Mouse (Mus musculus) forebrain, embryonic 11.5 days (tissue): ENCODE measurements around the gene Stim2. TPM values are rescaled to one million over a fixed set of nuclear protein-coding genes. Genes with fewer than 3 reads are reported as not detected.

Experiments
- ATAC-seq: fragments of 200-750 bp; cut with Nextera tagmentation; replicated peaks from 2 replicates; pipeline ENCODE4 v1.8.0; 2017; ENCODE audit warnings: moderate TSS enrichment; ENCODE audit not compliant: low FRiP score
- DNase-seq: peaks from one replicate; pipeline ENCODE4 v3.0.0-alpha.2; 2017; ENCODE audit warnings: low spot score
- H3K27ac ChIP-seq: fragments of 300-500 bp; sonication (generic); 2 replicates; pipeline ENCODE4 v1.5.1; 2014; ENCODE audit warnings: low read depth, low read length
- H3K27me3 ChIP-seq: fragments of 300-500 bp; sonication (generic); 2 replicates; pipeline ENCODE4 v1.6.1; 2014; ENCODE audit warnings: mild to moderate bottlenecking, low read length, mixed read lengths; ENCODE audit not compliant: control insufficient read depth, insufficient read depth
- H3K36me3 ChIP-seq: fragments of 300-500 bp; sonication (generic); 2 replicates; pipeline ENCODE4 v1.6.1; 2014; ENCODE audit warnings: mild to moderate bottlenecking, low read length, moderate library complexity, mixed read lengths; ENCODE audit not compliant: control insufficient read depth, insufficient read depth
- H3K4me1 ChIP-seq: fragments of 300-500 bp; sonication (generic); replicated peaks from 2 replicates; pipeline ENCODE4 v1.6.1; 2014; ENCODE audit warnings: low read length, mixed read lengths; ENCODE audit not compliant: control insufficient read depth, insufficient read depth
- H3K4me2 ChIP-seq: fragments of 300-500 bp; sonication (generic); 2 replicates; pipeline ENCODE4 v1.6.1; 2014; ENCODE audit warnings: low read depth, mild to moderate bottlenecking, low read length, moderate library complexity, mixed read lengths; ENCODE audit not compliant: severe bottlenecking
- H3K4me3 ChIP-seq: fragments of 300-500 bp; sonication (generic); 2 replicates; pipeline ENCODE4 v1.5.1; 2014; ENCODE audit warnings: low read depth, low read length
- H3K9ac ChIP-seq: fragments of 300-500 bp; sonication (generic); 2 replicates; pipeline ENCODE4 v1.6.1; 2014; ENCODE audit warnings: low read length
- H3K9me3 ChIP-seq: fragments of 300-500 bp; sonication (generic); 2 replicates; pipeline ENCODE4 v1.6.1; 2016; ENCODE audit warnings: low read length, mixed read lengths; ENCODE audit not compliant: control insufficient read depth
- WGBS: fragments of 180-500 bp; shearing (Covaris S2); extraction: QIAGEN DNeasy Blood & Tissue Kit; methylation state at CpG from one replicate; pipeline ENCODE4 v1.1.7; 2014; 5-methylcytosine and 5-hydroxymethylcytosine counted together
- polyA plus RNA-seq: library from polyadenylated mRNA; unstranded; fragments of >200 nt; fragmentation: Nextera tagmentation; extraction: Ambion mirVana; gene quantifications from 2 replicates; pipeline ENCODE4 v1.2.1, GENCODE M21; 2014

Gene Stim2
- polyA plus RNA-seq, 1 experiment from 2014 or later = 21.1 TPM

DNA sequence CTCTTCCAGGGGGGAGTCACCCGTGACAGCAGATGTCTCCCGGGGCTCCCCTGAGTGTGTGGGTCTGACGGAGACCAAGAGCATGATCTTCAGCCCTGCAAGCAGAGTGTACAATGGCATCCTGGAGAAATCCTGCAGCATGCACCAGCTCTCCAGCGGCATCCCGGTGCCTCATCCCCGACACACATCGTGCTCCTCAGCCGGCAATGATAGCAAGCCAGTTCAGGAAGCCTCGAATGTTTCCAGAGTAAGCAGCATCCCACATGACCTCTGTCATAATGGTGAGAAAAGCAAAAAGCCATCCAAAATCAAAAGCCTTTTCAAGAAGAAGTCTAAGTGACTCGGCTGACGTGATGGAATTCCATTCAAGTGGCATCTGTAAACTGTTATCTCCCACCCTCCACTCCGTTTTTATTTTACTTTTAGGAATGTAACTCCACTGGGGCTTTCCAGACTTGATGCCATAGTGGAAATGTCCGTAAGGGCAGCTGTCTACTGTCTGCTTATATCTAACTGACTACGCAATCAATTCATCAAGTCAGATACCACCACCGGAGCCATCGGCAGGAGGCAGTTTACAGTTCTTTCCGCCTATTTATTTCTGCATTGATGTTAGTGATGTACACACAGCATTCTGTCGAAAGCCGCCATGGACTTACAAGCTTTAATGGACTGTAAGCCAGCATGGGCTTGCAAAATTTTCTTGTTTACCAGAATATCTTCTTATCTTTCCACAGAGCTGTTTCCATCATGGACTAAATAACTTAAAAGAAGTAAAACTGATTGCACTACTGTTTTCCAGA is 120.3 kb downstream of the Stim2 start:
- Histone ChIP-seq H3K9ac (no peak overlapping the region), H3K4me3 (no peak overlapping the region), H3K36me3 (no peaks in the 10 kb centered on the region), H3K27me3 (no peaks in the 10 kb centered on the region), H3K4me1 (no peaks in the 10 kb centered on the region), H3K9me3 (no peaks in the 10 kb centered on the region), H3K27ac (no peak overlapping the region), H3K4me2 (no peak overlapping the region)
- no peak for DNase-seq
- ATAC-seq = no peak
- 88% methylated on average over 19 of the region's 19 CpGs for WGBS

DNA sequence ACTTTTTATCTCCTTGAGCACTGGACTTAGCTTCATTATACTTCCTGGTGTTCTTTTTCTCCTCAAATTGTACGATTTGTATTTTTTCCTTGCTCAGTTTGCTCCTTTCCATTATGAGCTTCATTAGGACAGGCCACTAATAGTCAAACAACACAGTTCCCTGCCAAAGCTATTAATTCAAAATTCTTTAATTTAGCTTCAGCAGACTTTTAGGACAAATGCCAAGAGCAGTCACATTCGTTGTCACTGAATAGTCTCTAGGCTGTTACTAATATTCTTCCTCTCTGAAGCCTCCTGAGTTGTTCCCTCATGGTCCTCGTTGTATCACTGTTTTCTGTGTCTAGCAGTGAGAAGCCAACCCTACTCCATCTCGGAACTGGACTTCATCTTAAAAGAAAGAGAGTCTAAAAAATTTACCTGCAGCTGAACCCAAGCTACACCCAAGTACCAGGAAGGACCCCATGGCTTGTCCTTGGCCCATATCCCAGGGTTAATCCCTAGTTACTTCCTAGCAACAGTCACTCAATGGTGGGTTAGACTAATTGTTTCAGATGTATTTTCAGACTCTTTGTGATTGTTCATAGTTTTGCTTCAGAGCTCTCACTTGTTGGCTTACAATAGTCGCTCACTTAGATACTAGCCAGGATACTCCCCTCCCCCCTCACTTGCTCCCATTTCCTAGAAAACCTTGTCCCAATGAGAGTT is 149.9 kb downstream of the Stim2 start:
- ATAC-seq (no peak), DNase-seq (no peak)
- Histone ChIP-seq H3K4me2 (no peak overlapping the region), H3K27ac (no peak overlapping the region), H3K36me3 (no peaks in the 10 kb centered on the region), H3K4me3 (no peak overlapping the region), H3K27me3 (no peaks in the 10 kb centered on the region), H3K9ac (no peak overlapping the region), H3K4me1 (no peaks in the 10 kb centered on the region), H3K9me3 (no peaks in the 10 kb centered on the region)
- WGBS = 80% methylated on average over 5 of the region's 5 CpGs

- no peaks in the 10 kb centered on the region for H3K9me3 ChIP-seq
- H3K27me3 ChIP-seq = no peaks in the 10 kb centered on the region
- no peak overlapping the region for H3K9ac ChIP-seq
- peak; percentile 11 for ATAC-seq
- peak overlapping the region; percentile 39 for H3K4me2 ChIP-seq
- no peak overlapping the region for H3K27ac ChIP-seq
- DNase-seq = peak; percentile 58
- peak overlapping the region; percentile 15; the same call in 1 of the 2 replicates for H3K4me3 ChIP-seq
- H3K36me3 ChIP-seq = no peaks in the 10 kb centered on the region
- H3K4me1 ChIP-seq = no peaks in the 10 kb centered on the region
- WGBS = 23% methylated on average over 13 of the region's 13 CpGs
Observed at GRCm38 (mm10) chr5:54154503-54155226, 156.4 kb downstream of the Stim2 start.

- Histone ChIP-seq H3K27ac (no peak overlapping the region), H3K4me2 (peak overlapping the region; percentile 39)
- DNase-seq = peak; percentile 50
Observed at GRCm38 (mm10) chr5:54155227-54155776, 157.0 kb downstream of the Stim2 start.

DNA sequence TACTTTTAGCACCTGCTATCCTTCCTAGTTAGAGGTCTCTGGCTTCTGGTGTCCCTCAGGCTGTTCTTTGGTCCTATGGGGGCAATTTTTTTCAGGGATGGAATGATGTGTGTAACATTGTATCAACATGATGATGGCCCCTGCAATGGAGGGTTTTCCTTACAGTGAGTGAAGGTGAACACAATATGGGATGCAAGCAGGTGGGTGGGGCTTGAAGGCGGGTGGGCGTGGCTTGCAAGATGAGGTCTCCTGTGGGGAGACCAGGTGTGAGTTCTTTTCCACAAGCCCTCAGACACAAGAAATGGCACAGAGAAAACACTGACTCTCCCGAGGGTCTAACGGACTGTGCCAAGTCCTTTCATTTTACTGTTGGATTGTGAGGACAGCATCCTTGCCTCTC is 157.6 kb downstream of the Stim2 start:
- DNase-seq (peak; percentile 49), ATAC-seq (peak; percentile 19; the same call in 1 of the 2 replicates)
- no peak overlapping the region for H3K9ac ChIP-seq
- no peaks in the 10 kb centered on the region for H3K4me1 ChIP-seq
- no peak overlapping the region for H3K27ac ChIP-seq
- no peaks in the 10 kb centered on the region for H3K36me3 ChIP-seq
- no peaks in the 10 kb centered on the region for H3K9me3 ChIP-seq
- 71% methylated on average over 4 of the region's 4 CpGs for WGBS
- H3K4me2 ChIP-seq = no peak overlapping the region
- no peak overlapping the region for H3K4me3 ChIP-seq
- H3K27me3 ChIP-seq = no peaks in the 10 kb centered on the region

More at GRCm38 (mm10) chr5:54155227-54155776, 157.0 kb downstream of the Stim2 start:
- Histone ChIP-seq H3K9ac (no peak overlapping the region; the same call in 1 of the 2 replicates), H3K4me3 (peak overlapping the region; percentile 15; the same call in 1 of the 2 replicates), H3K4me1 (no peaks in the 10 kb centered on the region), H3K36me3 (no peaks in the 10 kb centered on the region), H3K27me3 (no peaks in the 10 kb centered on the region), H3K9me3 (no peaks in the 10 kb centered on the region)
- 53% methylated on average over 12 of the region's 12 CpGs for WGBS
- peak; percentile 79 for ATAC-seq

DNA sequence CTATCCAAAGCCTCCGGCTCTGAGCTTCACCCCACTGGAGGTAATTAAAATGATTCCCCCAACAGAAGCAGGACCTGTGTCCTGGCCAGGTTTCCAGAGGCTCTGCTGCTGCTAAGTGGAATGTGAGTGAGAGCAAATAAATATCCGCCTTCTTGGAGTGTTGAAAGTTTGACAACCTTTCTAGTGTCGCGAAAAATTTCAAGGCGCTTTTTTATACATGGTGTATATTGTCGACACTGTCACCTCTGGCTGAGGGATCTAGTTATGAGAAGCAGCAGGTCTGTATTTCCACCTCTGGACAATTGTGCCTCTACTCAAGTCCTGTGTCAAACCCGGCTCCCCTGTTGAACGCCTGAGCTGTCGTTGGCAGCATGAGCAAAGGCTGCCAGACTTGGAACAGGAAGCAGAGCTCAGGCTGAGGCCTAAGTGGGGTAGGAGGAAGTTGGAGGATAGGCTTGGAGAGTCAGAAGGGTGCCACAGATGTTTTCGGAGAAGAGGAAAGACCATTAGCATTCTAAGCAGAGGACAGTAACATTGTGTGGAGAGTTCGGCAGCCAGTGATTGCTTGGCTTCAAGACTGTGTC is 158.7 kb downstream of the Stim2 start:
- Histone ChIP-seq H3K36me3 (no peaks in the 10 kb centered on the region), H3K4me3 (no peak overlapping the region), H3K9me3 (no peaks in the 10 kb centered on the region), H3K4me1 (no peaks in the 10 kb centered on the region), H3K4me2 (no peak overlapping the region), H3K9ac (no peak overlapping the region), H3K27me3 (no peaks in the 10 kb centered on the region), H3K27ac (no peak overlapping the region)
- DNase-seq = no peak
- WGBS = 81% methylated on average over 11 of the region's 11 CpGs
- no peak for ATAC-seq

GRCm38 (mm10) chr5:54158230-54158629 is 159.9 kb downstream of the Stim2 start:
- no peaks in the 10 kb centered on the region for H3K4me1 ChIP-seq
- H3K27ac ChIP-seq = no peak overlapping the region
- 59% methylated on average over 9 of the region's 9 CpGs for WGBS
- H3K4me2 ChIP-seq = no peak overlapping the region
- H3K4me3 ChIP-seq = no peak overlapping the region
- H3K27me3 ChIP-seq = no peaks in the 10 kb centered on the region
- H3K9ac ChIP-seq = no peak overlapping the region
- H3K9me3 ChIP-seq = no peaks in the 10 kb centered on the region
- H3K36me3 ChIP-seq = no peaks in the 10 kb centered on the region
- DNase-seq (no peak), ATAC-seq (no peak)

DNA sequence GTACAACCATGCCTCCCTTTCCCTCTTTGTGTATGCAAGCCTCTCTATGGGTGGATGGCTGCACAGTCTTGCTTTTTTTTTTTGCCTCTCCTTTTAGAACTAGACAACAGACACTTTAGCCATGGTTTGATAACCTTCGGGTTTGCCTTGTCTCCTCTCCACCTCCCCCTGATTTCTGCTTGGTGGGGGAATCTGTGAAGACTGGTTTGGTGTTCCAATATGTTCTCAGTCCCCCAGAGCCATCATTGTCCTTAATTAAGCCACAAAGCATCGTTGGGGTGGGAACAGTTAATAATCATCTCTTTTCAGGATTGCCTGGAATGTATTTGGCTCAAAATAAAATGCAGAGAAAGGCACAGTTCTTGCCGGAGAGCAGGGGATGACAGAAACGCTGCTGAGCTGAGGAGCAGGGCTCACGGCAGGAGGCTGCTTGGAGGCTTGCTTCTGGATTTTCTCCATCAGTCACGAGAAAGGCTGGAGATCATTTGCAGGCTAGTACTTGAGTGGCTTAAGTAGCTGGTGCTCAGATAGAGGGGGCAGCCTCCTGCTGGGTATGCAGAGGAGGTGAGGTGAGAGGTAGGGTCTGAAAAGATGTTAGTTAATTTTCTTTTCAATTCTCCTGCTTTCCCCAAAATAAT is 161.0 kb downstream of the Stim2 start:
- H3K4me1 ChIP-seq = no peaks in the 10 kb centered on the region
- no peak overlapping the region for H3K4me2 ChIP-seq
- H3K27me3 ChIP-seq = no peaks in the 10 kb centered on the region
- no peak for ATAC-seq
- no peak for DNase-seq
- WGBS = 6% methylated on average over 6 of the region's 6 CpGs
- H3K27ac ChIP-seq = no peak overlapping the region
- H3K9me3 ChIP-seq = no peaks in the 10 kb centered on the region
- no peak overlapping the region for H3K9ac ChIP-seq
- no peak overlapping the region for H3K4me3 ChIP-seq
- H3K36me3 ChIP-seq = no peaks in the 10 kb centered on the region
